Mouse (Mus musculus): ENCODE results near the gene Gbf1.

GRCm38 (mm10) chr19:46131283-46131682, 21.0 kb upstream of the Gbf1 start:
- TF ChIP-seq USF1 (IDR thresholded peaks at IDR 0.05; ENCODE audit: low read depth), result no peak
- no peak for TF ChIP-seq POLR2A (IDR thresholded peaks at IDR 0.05; ENCODE audit: insufficient read length, low read depth)
- no peak for TF ChIP-seq MYOD1 (IDR thresholded peaks at IDR 0.05; ENCODE audit: control insufficient read depth in 1 of 3, insufficient read length in 2 of 3, low read depth in 2 of 3)
- no peak for TF ChIP-seq POLR2AphosphoS2 (IDR thresholded peaks at IDR 0.05; ENCODE audit: insufficient read length, low read depth)
- TF ChIP-seq MAX (IDR thresholded peaks at IDR 0.05; ENCODE audit: low read depth), result no peak
- no peak for TF ChIP-seq MYOG (IDR thresholded peaks at IDR 0.05; ENCODE audit: control insufficient read depth in 1 of 3, insufficient read depth in 1 of 3, insufficient read length in 2 of 3, low read depth in 2 of 3)
- no peak for TF ChIP-seq SRF (IDR thresholded peaks at IDR 0.05; ENCODE audit: control insufficient read depth, insufficient read length, low read depth)
- TF ChIP-seq E2F4 (IDR thresholded peaks at IDR 0.05; ENCODE audit: insufficient read depth), result no peak
